Mouse (Mus musculus): ENCODE results near the gene Tdp1.

DNA sequence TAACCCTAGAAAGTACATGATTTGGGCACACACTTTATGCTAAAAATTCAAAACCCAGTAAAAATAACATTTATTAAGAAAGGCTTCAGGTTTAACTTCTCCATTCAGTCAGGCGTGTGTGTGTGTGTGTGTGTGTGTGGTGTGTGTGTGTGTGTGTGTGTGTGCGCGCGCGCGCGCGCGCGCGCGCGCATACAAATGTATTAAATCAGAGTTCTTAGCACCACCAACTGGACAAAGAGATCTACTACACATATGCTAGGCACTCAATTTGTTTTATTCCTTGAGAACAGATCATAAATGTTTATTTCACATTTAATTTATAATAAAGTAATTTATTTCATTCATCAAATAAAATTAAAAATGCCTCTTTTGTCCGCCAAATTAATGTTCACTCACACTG, 45.6 kb upstream of the Tdp1 start:
- TF ChIP-seq CTCF (IDR thresholded peaks at IDR 0.05; ENCODE audit: low read depth, low read length) (no peak), GATA1 (IDR thresholded peaks at IDR 0.05; ENCODE audit: borderline replicate concordance, low read length) (no peak)

Measured in G1E (cell line).